Mouse (Mus musculus): Measurements from ENCODE around the gene Tm9sf3. TPM values are rescaled to one million over a fixed set of nuclear protein-coding genes. Genes with fewer than 3 reads are reported as not detected.

The Tm9sf3 gene
- total RNA-seq, 2 experiments from 2014 or later = 130 TPM

DNA sequence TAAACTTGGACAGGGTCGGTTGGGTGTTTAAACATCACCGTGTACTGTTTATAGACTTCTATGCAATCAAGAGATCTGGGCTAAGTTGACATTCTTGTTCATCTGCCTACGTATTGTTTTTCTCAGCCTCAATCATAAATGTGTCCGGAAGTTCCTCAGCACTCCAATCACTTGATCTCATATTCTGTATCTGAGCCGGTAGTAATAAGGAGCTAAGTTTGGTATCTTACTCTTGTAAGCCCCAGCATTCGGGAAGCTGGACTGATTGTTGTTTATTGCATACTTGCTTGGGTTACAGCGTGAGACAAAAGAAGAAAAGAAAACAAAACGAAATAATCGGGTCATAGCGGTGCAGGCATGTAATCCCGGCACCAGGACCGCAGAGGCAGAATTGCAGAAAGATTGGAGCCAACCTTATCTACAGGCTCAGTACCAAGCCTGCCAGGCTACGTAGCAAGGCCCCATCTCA is 568 bp upstream of the Tm9sf3 start:
- DNase-seq (ENCODE audit: low spot score in 2 of 2) = no peak

DNA sequence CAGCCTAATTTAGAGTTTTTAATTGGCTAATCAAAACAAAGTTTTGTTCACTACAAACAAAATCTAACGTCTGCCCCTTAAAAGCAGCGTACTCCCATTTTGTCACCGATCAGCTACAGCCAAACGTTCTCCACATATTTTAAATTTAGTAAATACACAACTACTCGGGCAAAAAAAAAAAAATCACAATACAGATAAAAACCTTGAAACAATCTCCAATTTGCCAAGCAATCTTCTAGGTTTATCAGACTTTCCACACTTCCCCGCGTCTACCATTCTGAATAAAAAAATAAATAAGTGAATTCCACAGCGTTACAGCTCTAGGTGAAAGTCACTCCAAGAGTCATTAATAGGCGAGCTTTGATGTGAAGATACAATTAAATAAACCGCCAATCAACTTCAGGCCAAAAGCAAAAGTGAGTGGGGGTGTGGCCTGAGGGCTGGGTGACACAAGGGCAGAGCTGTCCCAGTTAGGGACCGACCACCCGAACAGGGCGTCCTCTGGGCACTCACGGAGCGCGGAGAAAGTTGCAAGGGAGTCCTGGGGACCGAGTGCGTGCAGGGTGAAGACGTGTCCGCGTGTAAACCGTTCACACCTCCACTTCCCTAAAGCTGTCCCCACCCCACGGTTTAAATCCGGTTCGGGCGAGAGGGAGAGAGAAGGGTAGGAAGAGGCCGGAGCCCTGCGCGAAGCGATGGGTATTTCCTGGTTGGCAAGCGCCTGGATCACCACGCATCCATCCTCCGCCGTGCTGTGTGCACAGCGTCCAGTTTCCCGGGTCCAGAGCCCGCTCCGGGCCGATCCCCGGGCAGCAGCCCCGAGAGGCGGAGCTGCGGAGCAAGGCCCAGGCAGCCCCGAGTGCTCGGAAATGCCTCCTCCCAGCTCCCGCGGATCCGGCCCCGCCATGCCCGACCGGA is 826 bp downstream of the Tm9sf3 start:
- peak; percentile 44 to 71 for DNase-seq (ENCODE audit: low spot score in 2 of 2)

DNA sequence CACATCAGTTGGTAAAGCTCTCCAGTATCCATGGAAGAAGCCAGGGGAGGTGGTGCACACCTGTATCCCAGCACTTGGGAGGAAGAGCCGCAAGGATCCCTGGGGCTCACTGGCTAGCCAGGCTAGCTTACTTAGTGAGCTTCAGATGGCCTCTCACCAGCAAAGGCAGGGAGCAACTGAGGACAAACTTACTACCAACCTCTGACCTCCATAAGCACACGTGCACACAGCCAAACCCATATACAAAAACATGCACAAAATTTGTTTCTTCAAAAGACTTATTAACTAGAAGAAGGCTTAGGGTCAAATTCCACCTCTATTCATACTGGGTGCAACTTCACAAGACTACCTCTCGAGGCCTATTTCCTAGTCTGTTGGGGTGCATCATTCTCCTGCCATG is 3.1 kb downstream of the Tm9sf3 start:
- no peak for DNase-seq (ENCODE audit: low spot score in 2 of 2)

DNA sequence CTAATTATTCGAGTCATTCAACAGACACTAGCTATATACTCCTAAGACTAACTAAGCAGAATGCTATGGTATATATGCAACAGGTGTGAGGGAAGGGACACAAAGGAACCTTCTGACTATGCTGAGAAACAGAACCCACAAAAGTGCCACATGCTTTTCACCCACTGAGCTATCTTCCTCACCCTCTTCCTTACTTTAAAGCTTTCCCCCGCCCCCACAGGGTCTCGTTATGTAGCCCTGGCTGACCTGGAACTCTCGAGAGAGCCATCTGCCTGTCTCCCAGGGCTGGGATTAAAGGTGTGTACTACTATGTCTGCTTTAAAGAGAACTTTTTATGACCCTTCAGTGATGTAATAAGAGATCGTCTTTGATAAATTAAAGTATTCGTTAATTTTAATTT is 4.5 kb downstream of the Tm9sf3 start:
- DNase-seq (ENCODE audit: low spot score in 2 of 2) = no peak

DNA sequence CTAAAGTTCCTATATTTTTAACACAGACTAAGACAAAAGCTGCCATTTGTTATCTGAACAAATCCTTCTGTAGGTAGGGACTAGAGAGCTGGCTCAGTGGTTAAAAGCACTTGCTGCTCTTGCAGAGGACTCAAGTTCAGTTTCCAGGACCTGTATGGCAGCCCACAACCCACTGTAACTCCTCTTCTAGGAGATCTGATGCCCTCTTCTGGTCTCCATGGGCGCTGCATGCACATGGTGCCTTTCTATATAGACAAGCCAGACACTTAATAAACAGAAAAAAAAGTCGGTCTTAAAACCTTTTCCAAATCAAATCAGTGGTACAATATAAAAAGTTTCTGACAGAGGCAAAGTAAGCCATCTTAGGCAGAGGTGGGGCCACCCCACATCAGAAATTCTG is 5.1 kb downstream of the Tm9sf3 start:
- DNase-seq (ENCODE audit: low spot score in 2 of 2) = peak; percentile 10 to 11

DNA sequence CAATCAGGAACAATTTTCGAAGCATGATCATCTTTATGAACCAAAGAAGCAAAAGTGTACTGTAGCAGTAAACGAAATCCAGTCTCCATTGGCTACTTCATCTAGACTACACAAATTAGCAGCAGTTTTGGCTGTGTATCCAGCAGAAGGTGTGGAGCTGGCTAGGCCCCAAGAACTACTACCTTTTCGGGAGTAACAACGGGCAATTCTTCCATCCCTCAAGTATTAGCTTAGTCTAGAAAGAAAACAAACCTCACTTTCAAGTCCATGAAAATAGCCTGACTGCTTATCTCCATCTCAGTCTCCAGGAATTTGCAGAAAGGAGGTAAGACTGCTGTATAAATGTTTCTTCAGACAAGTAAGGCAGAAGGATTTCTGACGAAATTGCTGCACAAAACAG is 9.2 kb downstream of the Tm9sf3 start:
- DNase-seq (ENCODE audit: low spot score in 2 of 2) = no peak

DNA sequence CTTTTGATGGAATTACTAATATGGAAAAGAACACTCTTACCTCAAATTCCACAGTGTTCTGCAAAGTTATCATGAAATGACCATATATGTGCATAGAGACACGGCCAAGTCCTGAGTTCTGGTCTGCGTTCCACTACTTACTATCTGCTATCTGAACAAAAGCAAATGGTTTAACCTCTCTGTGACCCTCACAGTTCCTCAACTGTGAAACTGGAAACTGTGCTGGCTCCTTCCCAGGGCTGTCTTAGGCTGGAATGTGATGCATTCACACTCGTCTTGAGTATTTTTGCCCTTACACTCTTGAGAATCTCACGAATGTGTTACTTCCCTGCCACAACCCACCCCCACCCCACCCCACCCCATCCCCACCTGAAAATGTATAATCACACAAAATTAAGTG is 14.8 kb downstream of the Tm9sf3 start:
- DNase-seq (ENCODE audit: low spot score in 2 of 2) = no peak

DNA sequence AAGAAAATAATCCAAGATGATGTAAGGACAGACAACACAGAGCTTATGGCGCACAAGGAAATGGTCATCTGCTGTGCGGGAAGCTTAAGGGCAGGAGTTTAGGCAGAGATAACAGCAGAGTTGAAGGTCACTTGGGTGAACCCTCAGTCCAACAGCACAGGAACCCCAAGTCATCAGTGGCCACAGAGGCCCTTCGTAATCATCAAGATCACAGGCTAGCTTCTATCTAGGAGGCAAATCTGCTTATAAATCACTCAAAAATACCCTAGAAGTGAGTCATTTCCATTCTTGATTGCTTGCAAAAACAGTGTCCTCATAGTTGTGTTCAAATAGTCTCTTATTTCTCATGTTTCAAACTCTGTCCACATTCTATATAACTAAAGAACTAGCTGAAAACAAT is 15.5 kb downstream of the Tm9sf3 start:
- DNase-seq (ENCODE audit: low spot score in 2 of 2) = no peak

DNA sequence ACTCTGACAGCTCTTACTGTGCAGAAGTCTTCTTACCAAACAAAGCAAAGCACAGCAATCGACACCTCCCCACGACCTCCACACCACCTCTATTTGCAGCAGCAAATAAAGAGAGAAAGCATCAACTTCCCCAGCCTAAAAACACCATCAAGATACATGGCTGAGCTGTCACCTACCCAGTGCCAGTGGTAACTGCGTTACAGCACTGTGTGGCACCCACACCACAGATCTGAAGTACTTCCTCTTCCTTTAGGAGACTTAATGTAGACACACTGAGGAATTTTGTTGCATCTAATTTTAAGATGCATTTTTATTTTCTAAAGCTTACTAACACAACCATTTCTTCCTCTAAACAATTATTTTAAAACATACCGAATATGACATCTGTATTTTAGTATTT is 17.5 kb downstream of the Tm9sf3 start:
- no peak for DNase-seq (ENCODE audit: low spot score in 2 of 2)

DNA sequence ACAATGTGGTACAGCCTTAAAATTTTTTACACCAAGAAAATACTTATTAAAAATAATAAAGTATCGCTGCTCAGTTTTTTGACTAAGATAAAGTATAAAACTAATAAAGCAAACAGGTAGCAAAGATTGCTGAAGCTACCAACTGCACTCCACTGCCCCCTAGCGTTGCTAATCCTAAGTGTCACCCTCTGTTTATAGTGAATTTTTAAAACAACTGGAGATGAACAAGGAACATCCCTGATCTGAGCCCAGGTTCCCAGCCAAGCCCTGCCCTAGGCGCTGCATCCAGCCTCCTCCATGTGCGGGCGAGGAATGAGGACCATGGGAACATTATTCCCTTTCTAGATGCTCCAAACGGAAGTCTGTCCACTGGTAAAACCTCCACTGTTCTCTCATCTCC is 19.2 kb downstream of the Tm9sf3 start:
- peak; percentile 23 to 56 for DNase-seq (ENCODE audit: low spot score in 2 of 2)

DNA sequence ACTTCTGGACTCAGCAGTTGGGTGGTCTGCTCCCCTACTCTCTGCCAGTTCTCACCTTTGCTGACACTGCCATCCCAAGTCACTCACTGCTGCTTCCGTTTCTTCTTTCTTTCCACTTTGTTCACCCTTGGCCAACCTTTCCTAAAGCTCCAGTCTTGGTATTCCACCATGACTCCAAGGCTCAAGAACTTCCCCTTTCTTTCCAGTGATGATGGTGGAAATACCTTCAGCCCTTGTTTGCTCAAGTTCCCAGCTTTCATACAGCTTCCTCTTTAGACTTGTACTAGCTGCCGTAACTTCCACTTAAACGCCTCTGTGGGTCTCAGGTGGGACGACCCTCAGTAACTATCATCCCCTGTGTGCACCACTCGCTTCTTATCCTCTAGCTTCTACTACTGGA is 21.8 kb downstream of the Tm9sf3 start:
- DNase-seq (ENCODE audit: low spot score in 2 of 2) = no peak

DNA sequence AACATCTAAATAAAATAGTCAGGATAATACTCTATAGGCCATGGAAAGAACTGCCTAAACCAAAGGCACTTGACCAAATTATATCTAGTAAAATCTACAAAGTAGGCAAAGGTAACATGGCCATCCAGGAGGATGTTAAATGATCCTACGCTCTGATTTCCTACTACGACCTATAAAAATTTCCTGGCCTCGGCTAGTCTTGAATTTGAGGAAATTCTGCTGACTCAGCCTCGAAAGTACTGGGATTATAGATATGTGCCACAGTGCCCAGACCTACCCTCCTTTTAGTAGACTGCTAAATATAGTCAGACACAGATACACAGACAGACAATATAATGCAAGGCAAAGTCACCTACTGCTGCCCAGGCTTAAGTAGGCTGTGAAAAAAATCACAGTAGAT is 30.1 kb downstream of the Tm9sf3 start:
- no peak for DNase-seq (ENCODE audit: low spot score in 2 of 2)

DNA sequence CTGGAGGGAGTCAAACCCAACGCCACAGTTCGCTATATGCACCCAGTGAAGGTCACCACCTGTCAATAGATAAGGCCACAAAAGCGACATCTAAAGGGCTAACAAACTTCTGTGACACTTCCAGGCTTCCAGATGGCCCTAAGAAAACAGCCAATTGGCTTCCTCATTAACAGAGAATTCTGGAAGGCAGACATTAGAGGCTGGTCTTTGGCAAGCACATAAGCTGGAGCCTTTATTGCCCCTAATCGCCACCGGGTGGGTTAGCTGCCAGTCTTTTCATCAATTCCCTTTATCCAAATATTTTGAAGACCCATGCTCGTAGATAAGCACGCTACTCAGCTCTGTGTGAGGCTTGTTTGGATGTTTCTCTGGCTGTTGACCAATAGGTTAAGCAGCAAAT is 55.5 kb downstream of the Tm9sf3 start:
- DNase-seq (ENCODE audit: low spot score in 2 of 2) = no peak

DNA sequence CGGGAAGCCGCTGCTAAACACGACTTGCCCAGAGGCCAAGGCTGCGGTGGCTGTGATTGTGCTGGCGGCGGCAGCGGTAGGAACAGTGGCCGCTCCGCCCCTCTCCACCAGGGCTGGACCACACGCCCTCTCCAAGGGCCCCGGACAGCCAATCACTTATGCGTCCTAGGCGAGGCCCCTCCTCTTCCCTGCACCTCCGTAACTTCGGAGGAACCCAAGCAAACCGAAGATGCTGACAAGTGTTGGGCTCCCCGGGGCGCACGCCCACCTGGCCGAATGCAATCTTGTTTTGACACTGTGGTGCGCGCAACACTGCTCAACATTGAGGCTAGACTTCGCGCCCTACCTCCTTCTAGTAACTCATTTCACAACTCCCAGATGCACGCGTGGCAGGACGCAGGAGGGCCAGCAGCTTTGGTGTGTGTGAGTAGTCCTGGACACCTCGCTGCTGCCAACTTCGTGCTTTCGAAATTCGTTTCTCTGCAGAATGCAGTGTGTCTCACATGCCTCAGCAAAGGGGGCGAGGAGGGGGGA is 56.9 kb downstream of the Tm9sf3 start, which contains the start of gene Tll2:
Gene Tll2 (minus strand): TSS at position 25 of the 534 bp plus-strand sequence.
- DNase-seq (ENCODE audit: low spot score in 2 of 2) = peak; percentile 19 to 36

DNA sequence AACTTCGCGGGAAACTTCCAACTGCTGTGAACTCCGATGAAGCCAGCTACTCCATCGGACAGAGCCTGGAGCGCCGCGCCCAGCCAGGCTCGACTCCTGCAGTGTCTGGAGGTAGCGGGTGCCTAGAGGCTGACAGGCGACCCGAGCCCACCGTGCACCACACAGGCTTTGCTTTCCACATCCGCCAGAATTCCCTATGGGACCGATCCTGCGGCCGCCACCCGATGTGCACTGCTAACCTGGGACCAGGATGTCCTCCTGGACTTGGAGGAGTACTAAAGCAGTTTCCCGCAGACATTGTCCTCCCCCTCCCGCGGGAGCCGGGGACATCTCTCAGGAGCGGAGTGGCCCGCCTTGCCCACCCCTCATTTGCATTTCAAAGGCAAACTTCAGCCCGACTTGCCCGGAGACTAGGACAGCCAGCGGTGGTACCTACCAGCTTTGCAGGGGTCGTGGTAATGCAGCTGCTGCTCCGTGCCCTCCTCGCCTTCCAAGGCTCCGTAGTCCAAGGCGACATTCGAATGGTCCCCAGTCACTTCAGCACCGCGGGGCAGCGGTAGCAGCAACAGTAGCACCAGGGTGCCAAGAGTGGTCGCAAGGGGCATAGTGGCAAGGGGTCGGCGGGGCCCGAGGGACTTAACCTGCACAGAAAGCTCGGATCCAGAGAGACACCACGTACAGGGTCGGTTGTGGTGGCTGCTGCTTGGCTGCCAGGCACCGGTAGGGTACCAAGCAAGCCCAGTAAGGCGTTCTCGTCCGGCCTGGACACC is 57.6 kb downstream of the Tm9sf3 start:
- no peak for DNase-seq (ENCODE audit: low spot score in 2 of 2)

DNA sequence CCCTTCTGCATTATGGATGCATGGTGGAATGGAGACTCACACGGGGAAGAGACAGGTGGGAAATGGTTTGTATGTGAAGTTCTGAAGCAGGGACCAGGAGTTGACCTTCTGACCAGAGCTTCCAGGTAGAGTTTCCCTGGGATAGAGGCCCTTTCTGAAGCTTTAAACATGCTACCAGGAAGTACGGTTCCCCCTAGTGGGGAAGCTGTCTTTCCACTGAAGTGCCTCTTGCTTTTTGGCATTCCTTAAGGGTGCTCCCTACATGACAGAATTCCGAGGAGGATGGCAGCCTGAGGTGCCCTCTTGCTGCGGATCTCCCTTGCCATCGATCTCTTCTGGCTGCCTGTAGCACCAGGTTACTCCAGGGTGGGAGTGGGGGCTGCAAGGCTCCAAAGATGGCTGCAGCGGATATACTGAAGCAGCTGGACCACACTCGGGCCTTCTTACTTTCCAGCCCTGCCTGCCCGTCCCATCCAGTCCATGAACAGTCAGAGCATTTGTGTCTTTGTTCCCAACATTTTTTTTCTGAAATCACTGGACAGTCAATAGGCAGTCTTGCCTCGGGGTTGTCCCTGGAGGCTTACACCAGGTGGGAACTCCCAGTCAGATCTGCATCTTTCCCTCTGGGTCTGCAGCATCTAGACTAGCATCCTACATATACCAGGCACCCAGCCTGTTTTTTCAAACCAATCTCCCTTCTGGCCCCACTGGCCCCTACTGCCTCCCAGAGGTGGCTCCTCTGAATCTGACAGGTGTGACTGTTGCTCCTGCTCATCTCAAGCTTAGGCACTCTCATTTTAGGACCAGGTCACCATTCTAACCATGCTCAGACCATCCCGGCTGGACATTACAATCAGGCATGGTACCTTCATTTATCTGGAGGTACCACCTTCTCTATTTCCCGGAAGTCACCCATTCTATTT is 59.4 kb downstream of the Tm9sf3 start:
- peak; percentile 24 to 35 for DNase-seq (ENCODE audit: low spot score in 2 of 2)

DNA sequence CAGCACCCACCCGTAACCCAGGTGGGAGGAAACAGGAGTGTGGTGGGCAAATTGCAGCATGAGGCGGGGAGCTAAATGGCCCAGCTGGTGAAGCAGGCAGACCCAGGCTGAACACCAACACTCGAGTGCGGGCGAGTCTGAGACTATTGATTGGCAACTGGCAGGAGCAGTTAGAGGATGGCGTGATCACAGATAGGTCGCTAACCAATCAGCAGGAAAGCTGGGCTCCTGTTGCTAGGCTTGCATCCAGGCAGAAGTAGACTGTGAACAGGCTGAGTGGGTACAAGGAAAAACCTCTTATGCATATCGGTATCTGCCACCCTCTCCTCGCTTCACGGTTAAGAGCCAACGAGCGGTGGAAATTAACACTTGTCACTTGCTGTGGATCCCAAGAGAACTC is 66.2 kb downstream of the Tm9sf3 start:
- DNase-seq (ENCODE audit: low spot score in 2 of 2) = peak in 1 of 2 experiments; percentile 42

DNA sequence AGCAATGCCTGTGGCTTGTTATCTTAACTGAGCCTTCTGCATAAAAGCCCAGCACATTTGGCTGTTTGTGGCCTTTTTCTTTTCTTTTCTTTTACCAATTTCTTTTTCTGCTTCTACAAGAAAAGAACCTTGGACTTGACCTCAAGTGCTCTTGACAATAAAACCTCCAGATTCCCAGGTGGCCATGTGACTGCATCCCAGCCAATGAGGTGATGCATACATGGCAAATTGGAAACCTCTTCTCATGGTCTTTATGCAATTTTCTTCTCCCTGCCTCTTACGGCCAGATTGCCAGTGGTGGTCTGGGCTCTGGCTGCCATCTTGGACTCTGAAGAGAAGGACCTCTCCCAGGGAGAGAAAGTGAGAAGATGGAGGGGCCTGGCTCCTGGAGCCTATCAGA is 70.4 kb downstream of the Tm9sf3 start:
- DNase-seq (ENCODE audit: low spot score in 2 of 2) = no peak

DNA sequence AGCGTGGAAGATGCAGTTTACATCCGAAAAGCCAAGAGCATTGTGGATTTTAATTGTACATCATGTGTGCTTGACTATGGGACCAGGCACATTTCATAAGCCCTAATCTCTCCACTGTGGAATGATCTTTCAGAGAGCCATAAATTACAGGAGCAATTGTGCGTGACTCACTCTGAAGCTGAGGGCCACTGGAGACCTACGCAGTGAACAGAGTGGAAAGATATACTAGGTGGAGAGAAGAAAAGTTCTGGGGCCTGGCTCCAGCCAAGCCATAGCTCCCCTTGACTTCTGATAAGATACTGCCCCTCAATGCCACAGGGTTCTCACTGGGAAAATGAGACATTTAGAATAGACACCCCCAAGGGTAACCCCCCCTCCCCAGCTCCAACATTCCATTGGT is 70.8 kb downstream of the Tm9sf3 start:
- no peak for DNase-seq (ENCODE audit: low spot score in 2 of 2)

DNA sequence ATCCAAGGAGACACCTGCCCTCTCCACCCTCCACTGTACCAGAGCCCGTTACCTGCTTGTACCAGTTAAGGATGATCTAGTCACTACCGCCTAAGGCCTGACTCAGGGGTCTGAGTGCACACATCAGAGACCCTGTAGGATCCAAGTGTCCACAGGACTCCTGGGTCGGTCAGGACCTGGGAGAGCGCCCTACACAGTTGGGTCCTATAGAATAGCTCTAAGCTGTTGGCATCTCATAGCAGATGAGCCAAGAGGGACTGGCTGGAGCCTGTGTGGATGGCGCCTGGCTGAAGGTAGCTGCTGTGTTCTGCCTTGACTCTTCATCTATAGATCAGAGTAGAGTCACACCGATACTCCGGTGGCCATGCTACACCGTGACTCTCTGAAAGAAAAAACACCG is 72.1 kb downstream of the Tm9sf3 start:
- no peak for DNase-seq (ENCODE audit: low spot score in 2 of 2)

Measured in left cerebral cortex, adult 18-20 months (tissue).